Mouse (Mus musculus) gastrocnemius, adult 2 months (tissue): ENCODE results near the gene Bmp8a. TPM values are rescaled to one million over a fixed set of nuclear protein-coding genes. Genes with fewer than 3 reads are reported as not detected.
A peak's percentile ranks its signal among the peaks of the same experiment; 100 is the strongest.
"Not testable (repeated sequence)": the region's sequence is repeated elsewhere in the genome, so short reads cannot be mapped to it uniquely, and the experiment has no call there.

Experiments
- DNase-seq: peaks from one replicate; pipeline ENCODE4 v3.0.0; 2022
- H3K27ac ChIP-seq: fragments of 200-600 bp; 2 replicates; pipeline ENCODE4 v1.8.1; 2022; ENCODE audit warnings: mild to moderate bottlenecking
- H3K4me3 ChIP-seq: fragments of 200-600 bp; 2 replicates; pipeline ENCODE4 v1.8.1; 2022; ENCODE audit warnings: mild to moderate bottlenecking, moderate library complexity
- CTCF ChIP-seq: fragments of 200-600 bp; IDR thresholded peaks from 2 replicates; pipeline ENCODE4 v1.8.1; 2022; ENCODE audit warnings: antibody characterized with exemption, mild to moderate bottlenecking, moderate library complexity
- intact Hi-C: fragments of 180-260 bp; cut with DNase I; formaldehyde crosslinking; loops from one replicate; pipeline ENCODE4 v1.15.1; 2025
- total RNA-seq, 2 experiments: library from RNA; stranded (reverse); gene quantifications; 2 replicates each; pipeline ENCODE4 v1.2.3; 2021

Gene Bmp8a
- total RNA-seq, 2 experiments from 2014 or later, result 0.98 to 2.6 TPM

DNA sequence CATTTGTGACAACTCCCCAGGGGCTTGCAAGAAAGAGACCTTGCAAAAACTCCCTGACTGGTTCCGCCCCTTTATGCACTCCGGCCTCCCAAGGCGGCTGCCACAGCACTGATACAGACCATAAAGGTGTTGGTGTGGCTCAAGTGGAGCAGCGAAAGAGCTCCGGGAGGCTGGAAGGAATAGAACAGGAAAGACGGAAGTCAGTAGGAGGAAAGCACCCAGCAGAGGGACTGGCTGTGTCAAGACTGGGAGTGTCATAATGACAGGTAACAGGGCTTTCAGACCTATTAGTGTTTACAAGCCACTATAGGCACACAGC is 378 bp upstream of the Bmp8a start:
- TF ChIP-seq CTCF, result no peak
- no peak overlapping the region for H3K27ac ChIP-seq
- DNase-seq, result no peak
- H3K4me3 ChIP-seq, result peak overlapping the region; percentile 77
- intact Hi-C loops, result no loop called here

DNA sequence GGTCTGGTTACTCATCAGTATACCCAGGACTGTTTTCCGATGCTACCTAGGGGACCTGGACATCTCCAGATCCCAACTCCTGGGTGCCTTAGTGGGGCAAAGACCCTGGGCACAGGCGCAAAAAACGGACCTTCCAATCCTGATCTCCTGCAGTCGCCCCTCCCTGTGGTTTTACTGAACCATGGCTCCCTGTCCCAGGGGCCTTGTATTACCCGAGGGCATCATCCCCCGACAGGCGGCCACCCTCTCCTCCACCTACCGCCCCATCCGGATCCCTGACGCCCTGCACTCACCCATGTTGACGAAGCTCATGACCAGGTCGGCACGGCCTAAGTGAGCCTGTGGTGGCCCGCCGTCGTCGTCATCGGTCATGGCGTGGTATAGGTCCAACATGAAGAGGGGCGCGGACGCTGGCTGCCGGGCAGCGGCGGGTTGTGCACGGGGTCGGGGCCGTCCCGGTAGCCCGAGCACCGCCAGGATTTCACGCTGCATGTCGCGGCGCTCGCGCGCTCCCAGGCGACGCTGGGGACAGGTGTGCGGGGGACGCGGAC is 886 bp downstream of the Bmp8a start:
- DNase-seq, result no peak
- intact Hi-C loops, result no loop called here
- TF ChIP-seq CTCF, result no peak
- H3K27ac ChIP-seq, result peak overlapping the region; percentile 39
- H3K4me3 ChIP-seq, result peak overlapping the region; percentile 77

DNA sequence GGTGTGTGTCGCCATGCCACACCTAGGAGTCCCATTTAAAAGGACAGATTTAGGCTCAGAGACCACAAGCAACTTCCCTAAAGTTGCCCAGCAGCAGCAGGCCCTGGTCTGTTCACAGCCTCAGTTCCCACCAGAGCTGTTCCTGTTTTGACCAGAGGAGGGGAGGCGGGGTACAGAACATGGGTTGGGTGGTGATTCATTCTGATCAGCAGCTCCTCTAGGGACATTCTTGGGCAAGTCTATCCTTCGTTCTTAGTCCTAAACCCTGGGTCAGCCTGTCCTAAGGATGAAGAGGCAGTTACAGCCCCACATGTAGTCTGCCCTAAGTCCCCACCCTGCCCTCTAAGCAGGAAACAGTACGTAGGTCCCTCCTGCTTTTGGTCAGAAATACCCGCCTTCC is 2.8 kb downstream of the Bmp8a start:
- H3K27ac ChIP-seq, result 0 out of 2 replicates have a peak overlapping the region, but pooled peaks have one; percentile 12
- intact Hi-C loops, result no loop called here
- H3K4me3 ChIP-seq, result no peak overlapping the region
- TF ChIP-seq CTCF, result no peak
- no peak for DNase-seq

DNA sequence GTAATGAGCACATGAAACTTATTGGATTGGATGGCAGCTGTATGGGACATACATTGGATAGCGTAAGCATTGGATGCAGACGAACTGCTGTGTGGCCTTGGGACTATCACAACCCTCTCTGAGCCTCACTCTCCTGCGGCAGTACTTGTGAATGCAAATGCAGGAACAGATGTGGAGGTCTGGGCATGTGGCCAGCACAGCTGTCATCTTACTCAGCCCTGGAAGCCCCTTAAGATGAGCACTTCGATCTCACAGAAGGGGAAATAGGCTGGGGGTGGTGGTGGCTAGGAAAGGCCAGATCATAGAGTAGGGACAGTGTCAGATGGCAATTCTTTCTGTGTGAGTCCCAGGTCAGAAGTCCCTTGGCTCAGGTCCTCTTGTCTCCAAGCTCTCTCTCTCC is 5.4 kb downstream of the Bmp8a start:
- no peak for TF ChIP-seq CTCF
- no peak for DNase-seq
- intact Hi-C loops, result no loop called here

DNA sequence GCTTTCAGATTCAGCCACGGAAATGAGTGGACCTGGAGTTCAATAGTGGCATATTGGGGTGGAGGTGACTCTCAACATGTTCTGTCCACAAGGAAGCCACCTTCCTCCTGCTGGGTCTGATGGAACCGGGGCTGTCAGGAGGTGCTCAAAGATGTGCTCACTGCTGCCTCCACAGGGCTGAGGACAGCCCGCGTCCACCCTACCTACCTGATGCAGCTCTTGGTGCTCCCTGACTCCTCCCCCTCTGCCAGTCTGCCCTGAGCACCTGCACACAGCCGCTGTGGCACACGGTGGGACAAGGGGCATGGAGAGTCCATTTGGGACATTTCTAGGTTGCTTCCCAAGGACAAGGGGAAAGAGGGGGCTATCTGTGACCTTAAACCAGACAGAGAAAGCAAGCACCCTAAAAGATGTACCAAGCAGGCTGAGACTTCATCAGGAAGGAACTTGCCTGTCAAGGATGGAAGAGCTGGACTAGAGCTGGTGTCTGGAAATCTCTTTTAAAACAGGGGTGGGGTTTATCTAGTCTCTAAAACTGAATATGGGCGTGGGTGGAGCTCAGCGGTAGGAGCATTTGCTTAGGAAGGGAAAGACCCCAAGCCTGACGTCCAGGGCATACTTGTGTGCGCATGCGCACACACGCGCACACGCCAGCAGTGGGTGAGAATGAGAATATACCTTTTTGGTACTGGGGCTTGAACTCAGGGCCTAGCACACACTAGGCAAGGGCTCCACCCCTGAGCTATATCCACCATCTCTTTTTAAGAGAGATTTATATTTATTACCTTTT is 7.1 kb downstream of the Bmp8a start:
- intact Hi-C loops, result no loop called here
- no peak for TF ChIP-seq CTCF
- Histone ChIP-seq H3K27ac (no peak overlapping the region), H3K4me3 (no peak overlapping the region)
- no peak for DNase-seq

More for the DNA sequence above, 5.4 kb downstream of the Bmp8a start:
- Histone ChIP-seq H3K27ac (no peak overlapping the region), H3K4me3 (no peak overlapping the region)

DNA sequence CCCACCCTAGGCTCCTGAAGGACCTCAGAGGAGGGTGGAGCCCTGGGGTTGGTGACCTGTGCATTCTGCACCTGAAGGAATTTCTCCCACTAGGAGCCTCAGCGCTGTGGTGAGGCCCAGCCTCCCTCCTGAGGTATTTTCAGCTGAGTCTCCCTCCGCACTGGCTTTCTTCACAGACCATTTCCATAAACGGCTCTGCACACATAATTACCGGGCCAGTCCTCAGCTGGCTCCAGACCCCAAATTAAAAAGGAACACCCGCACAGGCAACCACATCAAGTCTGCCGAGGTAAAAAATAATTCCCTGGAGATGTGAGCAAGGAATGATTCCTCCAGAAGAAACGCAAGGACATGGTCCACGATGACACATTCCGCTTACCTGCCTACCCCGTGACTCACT is 7.8 kb downstream of the Bmp8a start:
- H3K27ac ChIP-seq, DNase-seq, intact Hi-C loops, H3K4me3 ChIP-seq: not testable (repeated sequence)

DNA sequence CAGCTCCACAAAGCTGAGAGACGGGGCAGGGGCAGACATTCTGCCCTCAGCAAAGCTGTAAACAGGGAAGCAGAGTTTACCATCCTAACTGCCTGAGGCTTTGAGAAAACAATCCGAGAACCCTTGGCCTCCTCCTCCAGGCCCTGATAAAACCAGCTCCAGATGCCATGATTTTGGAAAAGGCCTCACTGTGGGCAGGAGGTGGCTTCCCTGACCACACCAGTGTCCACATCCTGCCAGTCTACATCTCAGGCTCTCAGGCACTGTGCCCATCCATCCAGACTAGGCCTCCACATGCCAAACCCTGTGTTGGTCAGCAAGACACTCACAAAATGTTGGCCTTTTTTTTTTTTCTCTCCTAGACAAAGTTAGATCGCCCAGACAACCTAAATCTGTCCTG is 8.9 kb downstream of the Bmp8a start:
- no peak for DNase-seq
- intact Hi-C loops, result no loop called here
- Histone ChIP-seq H3K4me3 (no peak overlapping the region), H3K27ac (peak overlapping the region; percentile 31; the same call in 1 of the 2 replicates)
- TF ChIP-seq CTCF, result no peak

DNA sequence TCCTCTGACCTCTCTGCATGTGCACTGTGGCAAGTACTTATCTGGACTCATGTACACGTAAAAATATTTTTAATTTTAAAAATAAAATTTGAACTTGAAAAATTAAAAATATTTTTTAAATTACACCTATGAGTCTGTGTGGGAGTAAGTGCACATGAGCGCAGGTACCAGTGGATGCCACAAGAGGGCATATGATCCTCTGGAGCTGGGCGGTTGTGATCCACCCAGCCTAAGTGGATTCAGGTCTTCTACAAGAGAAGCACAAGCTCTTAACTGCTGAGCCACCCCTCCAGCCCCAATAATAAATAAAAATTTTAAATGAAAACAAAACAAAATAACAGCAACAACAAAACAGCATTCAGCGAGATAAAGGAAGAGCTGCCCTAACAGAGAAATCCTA is 9.9 kb downstream of the Bmp8a start:
- no peak for DNase-seq
- intact Hi-C loops, result no loop called here
- TF ChIP-seq CTCF, result peak; percentile 32
- Histone ChIP-seq H3K27ac (no peak overlapping the region), H3K4me3 (no peak overlapping the region)

DNA sequence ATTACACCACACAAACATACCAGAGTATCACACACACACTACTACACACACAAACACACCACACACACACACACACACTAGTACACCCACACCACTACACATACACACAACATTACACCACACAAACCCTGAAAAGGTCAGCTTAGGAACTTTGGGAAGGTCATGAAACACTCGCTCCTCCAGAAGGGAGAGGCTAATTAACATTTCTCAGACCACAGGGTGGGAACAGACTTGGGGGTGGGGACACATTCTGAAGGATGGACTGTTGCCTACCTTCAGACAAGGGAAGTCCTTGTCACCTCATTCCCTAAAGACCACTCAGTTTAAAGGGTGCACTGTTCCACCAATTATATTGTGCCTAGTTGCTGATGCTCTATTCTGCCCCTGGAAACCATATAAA is 11.1 kb downstream of the Bmp8a start:
- intact Hi-C loops, H3K27ac ChIP-seq, H3K4me3 ChIP-seq, DNase-seq: not testable (repeated sequence)

DNA sequence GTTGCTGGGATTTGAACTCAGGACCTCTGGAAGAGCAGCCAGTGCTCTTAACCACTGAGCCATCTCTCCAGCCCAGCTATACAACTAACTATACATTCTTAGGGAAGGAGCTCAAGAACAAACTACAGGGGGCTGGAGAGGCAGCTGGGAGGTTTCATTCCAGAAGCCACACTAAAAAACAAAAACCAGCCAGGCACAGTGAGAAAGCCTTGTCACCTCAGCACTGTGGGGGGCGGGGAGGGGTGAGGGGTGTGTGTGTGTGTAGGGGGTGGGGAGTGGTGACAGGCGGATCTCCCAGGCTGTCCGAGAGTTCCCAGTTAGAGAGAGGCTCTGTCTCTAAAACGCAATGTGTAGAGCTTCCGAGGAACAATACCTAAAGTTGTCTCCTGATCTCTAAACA is 11.7 kb downstream of the Bmp8a start:
- Histone ChIP-seq H3K27ac (no peak overlapping the region), H3K4me3 (no peak overlapping the region)
- intact Hi-C loops, result no loop called here
- no peak for DNase-seq
- no peak for TF ChIP-seq CTCF

DNA sequence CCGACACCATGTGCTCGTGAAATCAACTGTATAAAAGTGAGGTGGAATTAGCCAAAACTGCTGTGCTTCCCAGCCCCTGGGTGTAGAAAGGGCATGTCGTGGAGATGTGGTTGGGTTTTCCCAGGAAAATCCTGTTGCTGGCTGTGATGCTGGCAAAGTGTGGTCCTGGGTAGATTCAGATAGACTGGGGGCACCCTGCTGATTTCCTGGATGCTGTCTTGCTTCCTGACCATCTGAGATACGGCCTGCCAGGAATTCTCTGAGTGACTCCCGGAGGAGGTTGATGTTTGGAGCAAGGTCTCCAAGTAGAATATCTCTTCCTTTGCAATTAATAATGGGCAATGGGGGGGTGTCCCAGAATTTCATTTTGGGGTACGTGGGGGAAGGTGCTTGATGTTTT is 14.1 kb downstream of the Bmp8a start:
- H3K4me3 ChIP-seq, result no peak overlapping the region
- no peak overlapping the region for H3K27ac ChIP-seq
- intact Hi-C loops, result no loop called here
- no peak for DNase-seq
- TF ChIP-seq CTCF, result no peak

DNA sequence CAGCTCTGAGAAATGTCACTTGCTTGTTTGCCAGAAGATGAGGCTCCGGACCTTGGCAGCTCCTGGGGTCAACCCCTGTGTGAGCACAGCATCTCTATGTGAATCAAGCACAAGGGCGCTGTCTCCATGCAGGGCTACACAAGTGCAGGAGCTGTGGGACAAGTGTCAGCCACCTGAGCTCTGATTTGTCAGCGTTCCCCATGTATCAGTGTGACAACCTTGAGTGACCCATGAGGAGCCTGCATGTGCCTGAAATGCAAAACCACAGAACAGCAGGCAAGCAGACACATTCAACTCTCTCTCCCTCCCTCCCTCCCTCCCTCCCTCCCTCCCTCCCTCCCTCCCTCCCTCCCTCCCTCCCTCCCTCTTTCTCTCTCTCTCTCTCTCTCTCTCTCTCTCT is 15.4 kb downstream of the Bmp8a start:
- intact Hi-C loops, result no loop called here
- Histone ChIP-seq H3K27ac (no peak overlapping the region), H3K4me3 (no peak overlapping the region)
- no peak for DNase-seq
- TF ChIP-seq CTCF, result no peak

DNA sequence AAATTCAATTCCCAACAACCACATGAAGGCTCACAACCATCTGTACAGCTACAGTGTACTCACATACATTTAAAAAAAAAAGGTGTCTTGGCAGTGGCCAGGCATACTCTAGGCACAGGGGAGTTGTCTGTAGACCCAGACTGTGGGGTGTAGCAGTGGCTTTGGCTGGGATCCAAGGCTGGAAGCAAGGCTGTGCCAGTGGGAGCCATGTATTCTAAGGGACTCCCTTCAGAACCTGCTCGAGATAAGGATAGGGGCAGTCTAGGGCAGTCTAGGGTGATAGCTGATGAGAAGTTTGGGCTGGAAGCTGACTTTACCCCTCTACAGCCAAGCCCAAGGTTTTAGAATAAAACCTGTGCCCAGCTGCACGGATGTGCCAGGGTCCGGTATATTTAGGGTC is 17.0 kb downstream of the Bmp8a start:
- no peak for DNase-seq
- intact Hi-C loops, result no loop called here
- Histone ChIP-seq H3K27ac (no peak overlapping the region), H3K4me3 (no peak overlapping the region)
- no peak for TF ChIP-seq CTCF

DNA sequence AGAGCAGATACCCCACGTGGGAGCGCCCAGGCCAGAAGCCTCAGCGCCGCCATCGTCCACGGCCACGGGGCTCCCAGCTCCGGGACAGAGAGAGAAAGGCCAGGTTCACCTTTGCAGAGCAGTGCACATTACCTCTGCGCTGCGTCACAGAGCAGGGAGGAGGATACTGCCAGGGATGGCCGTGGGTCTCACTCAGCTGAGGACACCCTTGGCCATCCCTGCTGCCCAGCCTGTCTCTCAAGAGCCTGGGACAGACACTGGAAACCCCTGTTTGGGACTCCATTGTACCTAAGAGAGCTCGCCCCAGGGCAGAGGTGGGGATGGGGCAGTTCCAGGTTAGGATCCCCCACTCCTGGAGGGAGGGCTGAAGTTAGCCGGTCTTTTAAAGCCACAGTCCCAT is 19.5 kb downstream of the Bmp8a start, which contains the start of gene Oxct2a:
TSS of gene Oxct2a (minus strand) at position 101 of the 400 bp plus-strand sequence.
- intact Hi-C loops, result no loop called here
- no peak within 1 kb of the TSS for H3K27ac ChIP-seq
- no peak for TF ChIP-seq CTCF
- no peak for DNase-seq
- peak within 1 kb of the TSS; percentile 46 for H3K4me3 ChIP-seq

DNA sequence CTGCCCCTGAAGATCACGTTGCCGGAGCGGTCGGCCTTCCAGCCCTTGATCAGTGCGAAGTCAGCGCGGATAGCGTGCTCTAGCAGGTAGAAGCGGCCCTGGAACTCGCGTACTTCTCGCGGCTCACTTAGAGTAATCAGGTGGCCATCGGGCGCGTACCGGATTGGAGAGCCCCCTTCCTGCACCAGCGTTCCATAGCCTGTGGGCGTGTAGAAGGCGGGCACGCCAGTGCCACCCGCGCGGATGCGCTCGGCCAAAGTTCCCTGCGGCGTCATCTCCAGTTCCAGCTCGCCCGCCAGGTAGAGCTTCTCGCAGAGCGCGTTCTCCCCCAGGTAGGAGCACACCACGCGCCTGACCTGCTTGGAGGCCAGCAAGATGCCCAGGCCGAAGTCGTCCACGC is 20.1 kb downstream of the Bmp8a start:
- DNase-seq, intact Hi-C loops, H3K27ac ChIP-seq: not testable (repeated sequence)
- peak overlapping the region; percentile 46 for H3K4me3 ChIP-seq
